Mouse (Mus musculus) urinary bladder, postnatal 36 days (tissue): ENCODE data around the gene Stard13.

ENCODE experiments used
- DNase-seq, 2 experiments: peaks; one replicate each; pipeline ENCODE4 v3.0.0; 2022; ENCODE audit warnings: low spot score in 2 of 2, mixed read lengths in 1 of 2

Stard13 gene

GRCm38 (mm10) chr5:151228367-151229005 lies 5.2 kb downstream of the Stard13 start:
- DNase-seq: no peak

GRCm38 (mm10) chr5:151223696-151224366 lies 9.8 kb downstream of the Stard13 start:
- DNase-seq: no peak

- no peak for DNase-seq
These were observed 10.8 kb downstream of the Stard13 start for GRCm38 (mm10) chr5:151222791-151223190.

GRCm38 (mm10) chr5:151218689-151219115 lies 14.9 kb downstream of the Stard13 start:
- DNase-seq: no peak

GRCm38 (mm10) chr5:151213097-151213496 lies 20.5 kb downstream of the Stard13 start:
- DNase-seq: no peak

GRCm38 (mm10) chr5:151210869-151211268 lies 22.8 kb downstream of the Stard13 start:
- no peak for DNase-seq

GRCm38 (mm10) chr5:151210060-151210459 lies 23.6 kb downstream of the Stard13 start:
- no peak for DNase-seq

- no peak for DNase-seq
These were observed 28.6 kb downstream of the Stard13 start for GRCm38 (mm10) chr5:151205017-151205416.

GRCm38 (mm10) chr5:151202925-151203324 lies 30.7 kb downstream of the Stard13 start:
- no peak for DNase-seq

GRCm38 (mm10) chr5:151201220-151201619 lies 32.4 kb downstream of the Stard13 start:
- DNase-seq: no peak

GRCm38 (mm10) chr5:151199235-151199634 lies 34.4 kb downstream of the Stard13 start:
- DNase-seq: no peak

- peak; percentile 15 to 36 for DNase-seq
These were observed 36.9 kb downstream of the Stard13 start for GRCm38 (mm10) chr5:151196603-151197272.

- no peak for DNase-seq
These were observed 39.6 kb downstream of the Stard13 start for GRCm38 (mm10) chr5:151193885-151194520.

- DNase-seq: no peak
These were observed 41.4 kb downstream of the Stard13 start for GRCm38 (mm10) chr5:151192266-151192665.

- DNase-seq: no peak
These were observed 42.9 kb downstream of the Stard13 start for GRCm38 (mm10) chr5:151190764-151191163.

- peak; percentile 32 to 63 for DNase-seq
These were observed 43.8 kb downstream of the Stard13 start for GRCm38 (mm10) chr5:151189789-151190378.

- no peak for DNase-seq
These were observed 44.3 kb downstream of the Stard13 start for GRCm38 (mm10) chr5:151189321-151189720.

GRCm38 (mm10) chr5:151188659-151189058 lies 45.0 kb downstream of the Stard13 start:
- no peak for DNase-seq

- no peak for DNase-seq
These were observed 46.3 kb downstream of the Stard13 start for GRCm38 (mm10) chr5:151187336-151187735.

GRCm38 (mm10) chr5:151185286-151185856 lies 48.3 kb downstream of the Stard13 start:
- DNase-seq: no peak

GRCm38 (mm10) chr5:151183656-151184240 lies 49.9 kb downstream of the Stard13 start:
- DNase-seq: no peak
